Mouse (Mus musculus) embryonic fibroblast, embryonic 13.5 days (primary cell): ENCODE data around the gene Gm20388.

Source experiments
- CTCF ChIP-seq: IDR thresholded peaks from 2 replicates; pipeline ENCODE4 v1.5.1; 2011; ENCODE audit warnings: mild to moderate bottlenecking, control low read depth, low read length, moderate library complexity, borderline replicate concordance; ENCODE audit not compliant: insufficient read depth
- POLR2A ChIP-seq: IDR thresholded peaks from 2 replicates; pipeline ENCODE4 v1.6.1; 2011; ENCODE audit warnings: low read depth, mild to moderate bottlenecking, control low read depth, low read length, moderate library complexity

GRCm38 (mm10) chr8:123283991-123284390, 3373.3 kb downstream of the Gm20388 start:
- TF ChIP-seq POLR2A (no peak), CTCF (no peak)
